Mouse (Mus musculus) heart, postnatal 14 days (tissue): Measurements from ENCODE around the gene Gm9821. TPM values are rescaled to one million over a fixed set of nuclear protein-coding genes. Genes with fewer than 3 reads are reported as not detected.

Experiments
- DNase-seq, 2 experiments: peaks; one replicate each; pipeline ENCODE4 v3.0.0; 2021 to 2022
- intact Hi-C: fragments of 180-260 bp; cut with DNase I; formaldehyde crosslinking; loops from one replicate; pipeline ENCODE4 v1.15.1; 2025
- total RNA-seq, 2 experiments: library from RNA; stranded (reverse); gene quantifications; 2 replicates each; pipeline ENCODE4 v1.2.3; 2021

Gm9821 gene
- total RNA-seq, 2 experiments from 2014 or later: not detected

DNA sequence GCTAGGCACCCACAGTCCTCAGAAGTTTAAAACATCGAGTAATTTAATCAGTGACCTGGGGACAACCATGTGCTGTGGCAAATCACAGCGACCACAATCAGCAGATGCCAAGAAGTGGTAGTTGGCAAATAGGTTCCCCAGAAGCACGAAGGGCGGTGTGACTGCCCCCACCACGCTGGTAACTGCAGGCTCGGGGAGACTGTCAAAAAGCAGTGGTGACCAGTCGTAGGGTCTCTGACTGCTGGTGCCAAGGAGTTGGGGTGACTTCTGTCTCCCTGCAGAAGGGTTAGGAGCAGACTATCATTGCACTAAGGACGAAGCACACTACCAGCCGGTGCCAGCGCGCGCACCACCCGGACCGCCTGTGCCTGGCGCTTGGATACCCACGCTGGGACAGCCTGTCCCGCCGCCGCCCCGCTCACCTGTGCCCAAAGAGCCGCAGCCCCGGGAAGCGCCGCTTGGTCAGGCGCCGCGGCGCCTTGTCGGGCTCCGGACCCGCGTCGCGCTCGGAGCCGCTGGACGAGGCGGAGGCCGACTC, 17.4 kb downstream of the Gm9821 start:
- peak in 1 of 2 experiments; percentile 45 for DNase-seq
- intact Hi-C loops: loop anchor here (1.0 kb wide), 1 partner anchor 17 kb away; no protein-coding TSS in a partner anchor

DNA sequence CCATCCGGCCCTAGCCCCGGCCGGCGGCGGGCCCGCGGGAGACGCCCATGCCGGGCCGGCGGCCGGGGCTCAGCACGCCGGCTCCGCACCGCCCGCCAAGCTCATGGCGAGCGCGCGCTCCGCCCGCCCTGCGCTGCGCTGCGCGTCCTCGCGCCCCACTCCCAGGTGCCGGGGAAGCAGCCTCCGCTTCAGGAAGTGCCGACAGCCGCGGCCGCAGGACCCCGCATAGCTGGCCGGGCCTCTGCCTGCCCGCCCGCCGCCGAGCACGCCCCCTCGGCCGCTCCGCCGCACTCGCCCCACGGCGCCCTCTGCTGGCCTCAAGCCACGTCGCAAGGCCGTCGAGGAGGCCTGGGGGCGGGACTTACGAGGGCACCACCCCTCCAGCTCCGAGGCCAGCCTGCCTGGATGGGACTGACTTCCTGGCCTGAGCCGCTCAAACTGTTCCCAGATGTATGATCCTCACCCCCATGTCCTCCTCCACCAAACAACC, 18.0 kb downstream of the Gm9821 start:
- intact Hi-C loops: no loop called here
- peak; percentile 99 to 100 for DNase-seq

DNA sequence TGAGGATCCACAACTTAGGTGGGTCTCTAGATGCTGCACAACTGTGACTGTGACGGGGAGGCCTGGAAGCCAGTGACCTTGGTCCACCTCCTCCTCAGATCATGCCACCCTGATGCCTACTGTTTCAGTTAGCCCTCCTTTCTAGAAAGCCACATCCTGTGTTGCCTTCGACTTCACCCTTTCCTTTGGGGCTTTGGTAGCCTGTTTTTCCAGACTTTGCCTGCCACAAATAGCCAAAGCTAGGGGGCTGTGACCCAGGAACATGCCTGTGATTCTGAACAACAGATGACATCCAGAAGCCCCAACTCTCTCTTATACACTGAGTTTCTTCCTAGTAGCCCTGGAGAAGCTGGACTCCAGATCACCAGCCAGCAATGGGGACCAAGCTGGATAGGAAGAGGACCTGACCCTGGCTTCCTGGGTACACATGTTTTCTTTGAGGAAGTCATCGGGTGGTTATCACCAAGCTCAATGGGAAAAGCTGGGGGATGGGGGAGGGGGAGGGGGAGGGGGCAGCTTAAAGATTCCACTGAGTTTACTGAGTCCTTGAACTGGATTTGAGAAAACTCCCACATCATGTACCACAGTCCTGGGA, 19.2 kb downstream of the Gm9821 start:
- intact Hi-C loops: loop anchor here (2.0 kb wide), 1 partner anchor 22 kb away; no protein-coding TSS in a partner anchor
- no peak for DNase-seq

DNA sequence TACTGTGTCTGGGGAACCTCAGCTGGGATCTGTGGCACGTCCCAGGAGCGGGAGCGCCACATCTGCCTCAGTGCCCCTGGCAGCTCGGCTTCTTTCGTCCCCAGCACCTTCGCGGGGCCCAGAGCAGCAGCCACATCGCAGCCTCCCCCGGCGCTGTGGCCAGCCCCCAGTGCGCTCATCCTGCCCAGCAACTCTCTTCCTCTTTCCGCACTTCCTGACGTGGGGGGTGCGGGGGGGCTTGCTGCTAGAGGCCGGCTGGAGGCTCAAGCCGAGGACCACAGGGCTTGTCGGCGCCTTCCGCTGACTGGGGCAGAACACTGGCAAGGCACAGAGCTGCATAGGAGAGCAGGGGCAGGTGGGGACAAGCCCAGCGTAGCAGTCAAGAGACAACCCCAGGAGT, 19.9 kb downstream of the Gm9821 start:
- DNase-seq: peak; percentile 77 to 80
- intact Hi-C loops: loop anchor here (2.0 kb wide), 1 partner anchor 21 kb away; no protein-coding TSS in a partner anchor

GRCm38 (mm10) chr2:91966367-91966766, 20.9 kb downstream of the Gm9821 start:
- DNase-seq: no peak
- intact Hi-C loops: no loop called here

GRCm38 (mm10) chr2:91967962-91968361, 22.5 kb downstream of the Gm9821 start:
- intact Hi-C loops: no loop called here
- DNase-seq: peak; percentile 54

DNA sequence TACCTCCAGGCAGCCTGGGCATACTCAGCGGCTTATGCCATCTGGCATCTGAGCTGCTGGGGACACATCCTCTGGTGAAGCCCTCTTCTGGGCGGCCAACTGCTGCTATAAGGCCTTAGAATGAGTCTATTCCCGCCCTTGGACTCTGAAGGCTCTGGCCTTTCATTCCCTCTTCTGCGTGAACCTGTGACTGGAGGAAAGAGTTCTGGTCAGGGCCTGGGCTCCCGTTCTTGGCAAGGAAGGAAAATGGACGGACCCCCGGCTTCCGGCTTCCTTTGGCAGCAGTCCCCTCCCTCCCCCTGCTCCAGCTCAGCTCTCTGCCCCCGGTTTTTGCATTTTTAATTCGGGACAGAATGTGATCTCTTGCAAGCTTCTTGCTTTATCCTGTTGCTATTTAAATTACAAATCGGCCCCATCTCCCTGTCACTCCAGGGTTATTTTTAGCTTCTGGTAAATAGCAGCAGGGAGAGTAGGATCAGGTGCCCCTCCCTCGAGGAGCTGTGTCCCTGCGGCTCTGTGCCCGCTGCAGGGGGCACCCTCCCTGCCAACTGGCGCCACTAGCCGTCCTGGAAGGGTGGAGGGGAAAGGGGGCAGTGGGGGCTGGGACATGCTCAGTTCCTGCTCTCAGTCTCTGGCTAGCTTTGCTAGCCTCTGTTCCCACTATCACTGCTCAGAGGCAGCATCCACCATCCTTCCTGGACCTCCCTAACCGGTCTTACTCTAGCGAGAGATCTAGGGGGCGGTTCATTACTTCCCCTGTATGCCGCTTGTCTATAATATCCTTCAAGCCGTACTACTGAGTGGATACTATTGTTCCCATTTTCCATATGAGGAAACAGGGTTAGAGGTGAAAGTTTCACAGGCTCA, 26.0 kb downstream of the Gm9821 start:
- DNase-seq: peak; percentile 62 to 67
- intact Hi-C loops: no loop called here

DNA sequence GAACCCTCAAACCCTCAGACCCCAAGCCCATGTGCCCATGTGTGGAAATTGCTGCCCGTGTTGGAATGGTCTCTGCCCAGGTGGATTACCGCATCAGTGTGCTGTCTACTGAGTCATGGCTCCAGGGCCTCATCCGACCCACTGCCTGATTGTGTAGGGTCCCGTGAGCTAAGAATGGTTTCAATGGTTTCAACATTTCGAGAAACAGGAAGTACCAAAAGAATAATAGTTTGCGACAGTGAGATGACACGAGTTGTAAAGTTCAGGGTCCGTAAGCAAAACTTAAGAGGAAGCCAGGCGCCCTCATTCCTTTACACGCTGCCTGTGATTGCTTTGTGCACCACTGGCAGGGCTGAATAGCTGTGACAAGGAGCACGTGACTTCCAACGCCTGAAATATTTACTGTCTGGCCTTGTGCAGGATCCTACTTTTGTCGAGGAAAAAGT, 26.6 kb downstream of the Gm9821 start:
- intact Hi-C loops: no loop called here
- DNase-seq: no peak

DNA sequence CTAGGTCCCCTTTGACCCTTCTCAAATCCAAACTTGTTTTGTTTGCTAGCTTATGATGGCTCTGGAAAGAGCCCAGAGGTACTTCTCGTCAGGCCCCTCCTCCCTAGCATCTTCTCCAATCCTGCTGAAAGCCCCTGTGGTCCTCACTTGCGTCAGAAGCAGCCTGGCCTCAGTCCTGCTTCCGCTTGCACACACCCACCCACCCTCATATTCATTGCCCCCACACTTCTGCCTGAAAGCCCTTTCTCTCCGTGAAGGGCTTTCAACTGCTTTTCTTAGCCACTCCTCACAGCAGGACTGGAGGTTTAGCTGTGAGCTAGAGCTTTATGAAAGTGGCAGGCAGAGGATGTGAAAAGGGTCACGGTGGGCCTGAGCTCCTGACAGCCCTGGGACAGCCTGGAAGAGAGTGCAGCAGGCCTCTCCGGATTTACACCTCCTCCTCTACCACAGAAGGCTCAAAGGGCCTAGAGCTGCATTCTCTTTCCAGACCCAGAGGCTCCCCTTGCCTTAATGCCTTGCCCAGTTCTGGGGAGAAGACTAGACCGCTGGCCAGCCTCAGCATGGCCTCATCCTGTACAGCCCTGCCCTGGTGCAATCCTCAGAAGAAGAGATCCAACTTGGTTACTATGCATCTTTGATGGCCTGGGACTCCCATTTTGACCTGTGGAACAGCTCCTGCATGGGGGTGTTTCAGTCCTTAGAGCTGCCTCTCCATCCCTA, 28.1 kb downstream of the Gm9821 start:
- intact Hi-C loops: no loop called here

DNA sequence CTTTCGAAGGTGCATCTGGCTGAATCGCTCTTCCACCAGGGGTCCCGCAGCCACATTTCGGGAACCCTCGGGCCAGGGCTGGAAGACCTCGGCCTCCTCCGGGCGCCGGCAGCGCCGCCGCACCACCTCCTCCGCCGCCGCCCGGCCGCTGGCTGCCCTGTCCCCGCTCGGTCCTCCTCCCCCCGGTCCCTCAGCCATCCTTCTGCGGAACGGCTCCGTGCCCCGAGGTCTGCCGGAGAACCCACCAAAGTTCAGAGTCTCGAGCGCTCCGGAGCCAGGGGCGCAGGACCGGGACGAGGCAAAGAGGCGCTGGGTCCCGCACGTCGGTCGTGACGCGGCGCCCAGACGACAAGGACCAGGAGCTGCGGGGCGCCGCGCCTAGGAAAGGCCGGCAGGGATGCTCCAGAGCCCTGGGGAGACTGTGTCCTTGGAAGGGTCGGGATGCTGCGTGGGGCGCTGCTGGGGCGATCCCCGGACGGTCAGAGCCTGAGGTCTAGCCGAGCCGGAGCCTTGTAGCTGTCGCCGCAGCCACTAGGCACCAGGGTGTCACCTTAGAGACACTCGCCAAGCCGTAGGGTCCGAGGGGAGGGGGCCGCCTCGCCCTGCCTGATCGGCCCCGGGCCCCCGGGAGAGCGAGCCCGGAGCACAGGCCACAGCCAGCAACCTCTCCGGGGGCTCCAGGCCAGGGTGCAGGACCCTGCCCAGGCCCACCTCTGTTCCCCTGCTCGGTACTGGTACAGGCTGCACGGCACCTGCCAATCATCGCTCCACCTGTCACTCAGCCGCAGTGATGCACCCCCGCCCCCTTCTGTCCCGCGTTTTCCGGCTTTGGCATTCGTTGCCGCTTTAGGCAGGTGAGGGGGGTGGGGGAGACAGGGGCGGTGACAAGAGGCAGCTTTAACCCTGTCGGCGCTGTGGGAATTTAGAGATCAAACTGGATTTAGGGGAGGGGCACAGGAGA, 30.4 kb downstream of the Gm9821 start, which contains the start of gene Dgkz:
Gene Dgkz, minus strand, starts transcription at position 284 of the 961 bp plus-strand sequence.
- DNase-seq: no peak
- intact Hi-C loops: no loop called here

More for the DNA sequence above, 28.1 kb downstream of the Gm9821 start:
- no peak for DNase-seq

DNA sequence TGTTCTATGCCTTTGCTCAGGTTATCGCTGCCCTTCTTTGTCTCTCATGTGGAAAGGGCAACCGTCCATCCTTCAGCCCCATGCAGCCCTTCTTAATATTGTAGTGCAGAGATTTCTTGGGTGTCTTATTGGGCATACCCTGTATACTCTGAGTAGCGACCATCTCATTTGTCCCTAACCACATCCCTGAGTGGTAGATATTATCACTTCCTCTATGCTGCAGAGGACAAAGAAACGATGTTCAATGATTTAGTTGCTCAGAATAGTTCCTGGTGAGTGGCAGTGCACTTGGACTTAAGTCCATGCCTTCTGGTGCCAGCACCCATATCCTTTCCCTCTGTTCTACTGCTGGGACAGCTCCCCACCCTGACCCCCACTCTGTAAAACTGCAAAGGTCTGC, 32.5 kb downstream of the Gm9821 start:
- no peak for DNase-seq
- intact Hi-C loops: no loop called here

- intact Hi-C loops: no loop called here
- no peak for DNase-seq
Measured at GRCm38 (mm10) chr2:91978547-91978946, 33.0 kb downstream of the Gm9821 start.

- intact Hi-C loops: no loop called here
- no peak for DNase-seq
Measured at GRCm38 (mm10) chr2:91980245-91980644, 34.7 kb downstream of the Gm9821 start.

DNA sequence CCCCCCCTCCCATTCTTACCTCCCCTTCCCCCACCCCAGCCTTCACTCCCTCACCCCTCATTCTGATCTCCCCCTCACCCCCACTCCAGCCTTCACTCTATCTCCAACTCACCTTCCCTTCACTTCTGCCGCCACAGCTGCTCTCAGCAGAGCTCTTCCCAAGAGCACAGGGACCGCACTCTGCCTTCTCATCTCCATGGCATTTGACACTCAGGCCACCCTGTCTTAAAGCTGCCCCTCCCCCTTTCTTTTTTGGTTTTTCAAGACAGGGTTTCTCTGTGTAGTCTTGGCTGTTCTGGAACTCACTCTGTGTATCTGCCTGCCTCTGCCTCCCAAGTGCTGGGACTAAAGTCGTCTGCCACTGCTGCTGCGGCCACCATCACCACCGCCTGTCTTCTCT, 35.3 kb downstream of the Gm9821 start:
- no peak for DNase-seq
- intact Hi-C loops: no loop called here

GRCm38 (mm10) chr2:91984439-91984838, 38.9 kb downstream of the Gm9821 start:
- intact Hi-C loops: no loop called here
- DNase-seq: peak; percentile 55 to 57

- DNase-seq: no peak
- intact Hi-C loops: loop anchor here (5.0 kb wide), 2 partner anchors 197 to 347 kb away; no protein-coding TSS in a partner anchor
Measured at GRCm38 (mm10) chr2:91984906-91985525, 39.5 kb downstream of the Gm9821 start.

GRCm38 (mm10) chr2:91986071-91986470, 40.6 kb downstream of the Gm9821 start:
- intact Hi-C loops: loop anchor here (2.0 to 5.0 kb wide), 4 partner anchors 21 to 346 kb away; partner anchors contain the start of gene Gm9821
- peak in 1 of 2 experiments; percentile 24 for DNase-seq

DNA sequence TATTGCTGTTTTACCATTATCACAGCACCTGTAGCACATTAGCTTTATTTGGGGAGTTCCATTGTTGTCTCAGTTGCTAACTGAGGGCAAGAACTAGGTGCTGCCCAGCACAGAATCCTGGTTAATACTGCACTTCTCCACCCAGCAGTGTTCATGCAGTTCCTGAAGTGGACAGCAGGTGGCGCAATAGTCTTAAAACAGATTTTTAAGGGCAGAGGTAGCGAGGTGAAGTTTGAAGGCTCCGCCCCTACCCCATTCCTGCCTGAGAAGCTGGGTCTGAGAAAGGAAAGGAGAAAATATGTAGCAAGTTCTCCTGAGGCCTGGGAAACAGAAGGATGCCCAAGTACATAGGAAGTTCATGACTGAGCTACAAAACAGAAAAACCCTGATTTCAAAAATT, 42.0 kb downstream of the Gm9821 start:
- DNase-seq: peak; percentile 79 to 93
- intact Hi-C loops: loop anchor here (1.0 to 5.0 kb wide), 5 partner anchors 23 to 345 kb away; partner anchors contain the start of gene Gm9821
